Mouse (Mus musculus): ENCODE results near the gene Cpne5. TPM values are rescaled to one million over a fixed set of nuclear protein-coding genes. Genes with fewer than 3 reads are reported as not detected.

The Cpne5 gene
- total RNA-seq, 2 experiments from 2014 or later, result 0.69 to 1.1 TPM

DNA sequence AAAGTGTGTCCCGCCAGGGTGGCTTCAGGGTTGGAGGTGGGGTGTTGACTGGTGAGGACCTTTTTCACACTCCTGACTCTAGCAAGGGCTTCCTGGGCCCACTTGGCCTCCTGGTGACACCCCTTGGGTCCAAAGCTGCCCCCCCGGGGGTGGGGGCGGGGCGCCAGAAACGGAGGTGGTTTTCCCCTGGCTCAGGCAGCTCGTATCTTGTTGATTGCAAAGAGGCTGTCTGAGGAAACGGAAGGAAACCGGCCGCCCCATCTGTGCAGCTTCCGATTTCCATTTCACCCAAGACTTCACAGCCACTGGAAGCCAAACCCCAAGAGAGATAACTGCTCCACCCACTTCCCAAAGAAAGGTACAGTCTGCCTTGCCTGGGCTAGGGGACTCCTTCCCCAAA lies 65.9 kb downstream of the Cpne5 start:
- no peak for DNase-seq (ENCODE audit: low spot score in 2 of 2)

- DNase-seq (ENCODE audit: low spot score in 2 of 2), result peak; percentile 62 to 77
These were observed 66.8 kb downstream of the Cpne5 start for GRCm38 (mm10) chr17:29171001-29171772.

GRCm38 (mm10) chr17:29170431-29171000 lies 67.5 kb downstream of the Cpne5 start:
- DNase-seq (ENCODE audit: low spot score in 2 of 2), result no peak

DNA sequence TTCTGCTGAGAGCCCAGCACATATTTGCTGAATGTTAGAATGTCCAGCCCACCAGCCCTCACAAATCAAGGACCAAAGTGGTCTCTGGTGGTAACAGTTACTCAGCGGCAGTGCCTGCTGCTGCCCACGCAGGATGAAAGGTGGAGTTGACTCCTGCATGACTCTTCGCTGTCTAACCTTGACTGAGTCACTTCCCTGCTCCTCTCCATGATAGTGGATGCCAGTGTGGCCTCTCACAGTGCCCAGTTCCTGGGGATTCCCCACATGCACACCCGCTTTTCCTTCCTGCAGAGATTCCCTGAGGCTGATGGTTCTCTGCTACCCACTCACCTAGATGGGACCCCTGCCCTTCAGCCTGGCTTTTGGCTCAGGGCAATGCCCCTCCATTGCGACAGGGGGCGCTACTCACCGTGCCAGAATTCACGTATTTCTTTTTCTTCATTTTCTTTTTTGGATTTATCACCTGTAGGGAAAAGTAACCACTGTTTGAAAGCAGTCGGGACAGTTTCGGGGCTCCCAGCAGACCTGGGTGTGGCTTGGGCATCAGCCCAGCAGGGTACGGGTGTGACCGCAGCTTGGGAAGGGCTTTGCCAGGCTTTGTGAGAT lies 68.9 kb downstream of the Cpne5 start:
- no peak for DNase-seq (ENCODE audit: low spot score in 2 of 2)

GRCm38 (mm10) chr17:29168438-29168837 lies 69.5 kb downstream of the Cpne5 start:
- no peak for DNase-seq (ENCODE audit: low spot score in 2 of 2)

- no peak for DNase-seq (ENCODE audit: low spot score in 2 of 2)
These were observed 70.6 kb downstream of the Cpne5 start for GRCm38 (mm10) chr17:29167371-29167770.

DNA sequence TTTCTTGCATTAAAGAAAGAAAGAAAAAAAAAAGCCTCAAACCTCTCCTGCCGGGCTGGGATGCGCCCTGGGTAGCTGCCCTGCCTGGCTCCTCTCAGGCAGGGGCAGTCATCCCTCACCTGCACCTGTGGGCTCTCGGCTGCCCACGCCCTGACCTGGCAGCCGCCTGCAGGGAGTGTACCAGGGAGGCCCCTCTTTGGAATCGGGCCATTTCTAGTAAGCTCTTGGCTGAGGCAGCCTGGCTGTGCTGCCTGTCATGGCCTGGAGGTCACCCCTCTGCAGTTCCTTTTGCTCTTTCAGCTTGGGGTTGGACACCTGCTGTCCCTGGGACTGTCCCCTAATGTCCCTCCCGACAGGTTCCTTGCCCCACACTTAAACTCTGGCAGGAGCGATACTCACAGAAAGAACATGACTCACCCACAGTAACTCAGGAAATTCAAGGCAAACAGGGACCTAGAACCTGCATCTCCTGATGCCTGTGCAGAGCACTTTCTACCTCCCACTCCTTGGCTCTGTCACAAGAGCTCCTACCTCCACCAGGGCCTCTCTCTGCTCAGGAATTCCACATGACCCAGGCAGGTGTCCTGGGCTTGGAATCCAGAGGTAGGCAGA lies 71.9 kb downstream of the Cpne5 start:
- no peak for DNase-seq (ENCODE audit: low spot score in 2 of 2)

GRCm38 (mm10) chr17:29165452-29165851 lies 72.5 kb downstream of the Cpne5 start:
- DNase-seq (ENCODE audit: low spot score in 2 of 2), result no peak

GRCm38 (mm10) chr17:29164469-29165111 lies 73.4 kb downstream of the Cpne5 start:
- DNase-seq (ENCODE audit: low spot score in 2 of 2), result peak in 1 of 2 experiments; percentile 37

GRCm38 (mm10) chr17:29162334-29162733 lies 75.6 kb downstream of the Cpne5 start:
- DNase-seq (ENCODE audit: low spot score in 2 of 2), result no peak

DNA sequence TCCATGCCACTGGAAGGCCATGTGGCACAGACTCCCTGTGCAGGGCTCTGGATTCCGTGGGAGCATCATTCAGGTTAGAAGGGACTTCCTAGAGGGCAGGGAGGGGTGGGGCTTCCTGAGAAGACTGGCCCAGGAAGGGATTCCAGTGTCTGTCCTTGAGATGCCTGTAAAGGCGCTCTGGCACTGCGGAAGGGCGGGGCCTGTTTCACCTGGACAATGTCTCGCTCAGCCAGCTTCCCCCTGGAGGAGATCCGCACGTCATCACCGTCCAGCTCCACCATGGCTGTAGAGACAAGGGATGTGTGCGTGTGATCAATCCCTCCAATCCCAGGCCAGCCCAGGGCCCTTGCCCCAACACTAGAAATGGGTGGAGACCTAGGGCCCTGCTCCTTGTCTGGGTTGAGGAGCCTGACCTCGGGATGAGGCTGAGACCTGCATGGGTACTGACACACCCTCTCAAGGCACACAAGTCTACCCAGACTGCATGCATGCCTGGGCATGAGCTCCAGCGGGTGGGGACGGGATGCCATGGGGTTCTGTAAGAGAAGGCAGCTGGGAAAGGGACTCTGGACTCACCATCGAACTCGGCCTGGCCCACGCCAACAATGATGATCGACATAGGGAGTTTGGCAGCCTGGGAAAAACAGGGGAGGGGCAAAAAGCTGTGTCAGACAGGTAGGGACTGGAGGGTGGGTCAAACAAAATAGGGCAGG lies 78.1 kb downstream of the Cpne5 start:
- DNase-seq (ENCODE audit: low spot score in 2 of 2), result no peak

DNA sequence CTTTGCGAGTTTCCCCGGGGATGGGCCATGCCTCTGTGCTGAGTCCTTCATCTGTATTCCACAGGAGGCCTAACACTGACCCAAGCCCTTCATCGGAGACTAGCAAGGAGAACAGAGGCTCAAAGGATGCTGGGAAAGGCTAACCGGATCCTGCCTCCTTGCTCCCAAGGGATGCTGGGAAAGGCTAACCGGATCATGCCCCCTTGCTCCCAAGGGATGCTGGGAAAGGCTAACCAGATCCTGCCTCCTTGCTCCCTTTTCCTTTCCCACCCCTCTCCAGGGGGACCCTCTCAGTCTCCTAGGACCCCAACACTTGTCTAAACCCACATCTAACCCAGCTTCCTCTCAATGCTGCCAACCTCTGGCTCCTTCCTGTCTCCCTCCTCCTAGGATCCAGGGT lies 78.6 kb downstream of the Cpne5 start:
- no peak for DNase-seq (ENCODE audit: low spot score in 2 of 2)

DNA sequence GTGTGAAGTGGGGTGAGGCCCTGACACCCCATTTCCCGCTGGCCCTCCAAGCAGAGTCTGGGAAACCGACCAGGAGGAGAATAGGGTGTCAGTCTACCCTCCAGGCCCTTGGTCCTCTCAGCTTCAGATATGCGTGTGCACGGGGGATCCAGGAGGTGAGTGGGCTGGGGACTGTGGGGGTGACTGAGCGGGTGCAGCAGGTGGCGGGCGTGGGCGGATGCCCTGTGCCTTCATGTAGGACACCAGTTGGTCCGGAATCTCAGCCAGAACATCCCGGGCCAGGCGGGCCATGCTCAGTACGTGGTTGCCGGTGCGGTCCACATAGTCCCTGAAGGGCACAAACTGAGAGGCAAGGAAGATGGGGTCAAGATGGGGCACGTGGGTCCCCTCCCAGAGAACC lies 79.1 kb downstream of the Cpne5 start:
- no peak for DNase-seq (ENCODE audit: low spot score in 2 of 2)

DNA sequence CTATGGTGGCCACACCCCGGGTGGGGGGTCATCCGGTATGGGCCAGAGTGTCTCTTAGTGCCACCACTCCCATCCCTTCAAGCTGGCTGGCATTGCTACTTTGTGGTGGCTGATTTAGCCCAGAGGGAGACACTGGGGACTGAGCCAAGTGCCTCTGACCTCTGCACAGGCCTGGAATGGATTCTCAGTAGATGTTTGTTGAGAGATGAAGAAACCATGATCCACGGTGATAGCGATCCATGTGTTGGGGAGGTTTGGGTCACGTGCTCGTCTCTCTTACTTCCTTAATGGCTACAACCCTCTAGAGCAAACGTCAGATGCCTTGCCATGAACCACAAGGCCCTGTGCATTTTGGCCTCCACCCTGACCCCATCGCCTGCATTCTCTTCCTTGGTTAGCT lies 81.1 kb downstream of the Cpne5 start:
- no peak for DNase-seq (ENCODE audit: low spot score in 2 of 2)

- DNase-seq (ENCODE audit: low spot score in 2 of 2), result no peak
These were observed 81.6 kb downstream of the Cpne5 start for GRCm38 (mm10) chr17:29156396-29156795.

GRCm38 (mm10) chr17:29155355-29156135 lies 82.4 kb downstream of the Cpne5 start:
- no peak for DNase-seq (ENCODE audit: low spot score in 2 of 2)

GRCm38 (mm10) chr17:29154247-29154646 lies 83.7 kb downstream of the Cpne5 start:
- DNase-seq (ENCODE audit: low spot score in 2 of 2), result no peak

- no peak for DNase-seq (ENCODE audit: low spot score in 2 of 2)
These were observed 85.4 kb downstream of the Cpne5 start for GRCm38 (mm10) chr17:29152547-29152946.

GRCm38 (mm10) chr17:29149766-29150165 lies 88.2 kb downstream of the Cpne5 start:
- DNase-seq (ENCODE audit: low spot score in 2 of 2), result no peak

GRCm38 (mm10) chr17:29147773-29148172 lies 90.2 kb downstream of the Cpne5 start:
- no peak for DNase-seq (ENCODE audit: low spot score in 2 of 2)

All from gastrocnemius, postnatal 4 days (tissue).